Mouse (Mus musculus) layer of hippocampus, postnatal 10 days (tissue): ENCODE data around the gene Gm9817. TPM values are rescaled to one million over a fixed set of nuclear protein-coding genes. Genes with fewer than 3 reads are reported as not detected.

Experiments
- DNase-seq, 2 experiments: peaks; one replicate each; pipeline ENCODE4 v3.0.0; 2021; ENCODE audit warnings: low spot score in 2 of 2
- total RNA-seq, 2 experiments: library from RNA; stranded (reverse); gene quantifications; 2 replicates each; pipeline ENCODE4 v1.2.3; 2021

The Gm9817 gene
- total RNA-seq, 2 experiments from 2014 or later, result 0.14 TPM; not detected in 1

DNA sequence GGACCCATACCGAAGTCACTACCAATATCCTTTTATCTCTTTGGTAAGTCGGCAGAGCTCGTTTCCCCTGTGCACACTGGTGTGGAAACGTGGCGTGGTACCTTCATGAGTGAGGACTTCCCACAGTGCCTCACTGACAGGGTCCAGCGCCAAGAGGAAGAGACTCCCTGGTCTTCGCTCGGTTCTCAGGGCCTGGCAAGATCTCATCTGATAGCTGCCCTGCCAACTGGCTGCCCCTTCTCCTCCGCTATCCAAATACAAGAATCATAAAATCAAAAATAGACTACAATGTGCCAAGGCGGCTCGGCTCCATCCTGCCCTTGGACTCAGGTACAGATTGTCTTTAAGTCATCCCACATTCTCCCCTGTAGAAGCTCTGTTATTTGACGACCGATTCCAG is 11.4 kb downstream of the Gm9817 start:
- DNase-seq, result no peak

DNA sequence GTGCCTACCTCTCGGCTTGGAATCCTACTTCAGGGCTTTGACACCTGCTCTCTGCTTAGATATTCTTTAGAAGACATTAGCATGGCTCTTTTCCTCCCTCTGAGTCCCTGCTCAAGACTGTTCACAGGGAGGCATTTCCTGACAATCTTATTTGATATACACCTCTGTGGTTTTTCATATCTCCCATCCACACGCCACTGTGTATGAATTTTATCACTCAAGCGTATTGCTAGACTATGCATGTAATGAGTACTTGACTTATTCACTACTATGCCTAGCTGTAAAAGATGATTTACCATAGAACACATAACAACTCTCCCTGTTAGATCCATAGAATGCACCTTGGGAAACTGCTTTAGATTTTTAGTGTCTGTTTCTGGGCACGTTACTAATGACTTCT is 14.3 kb downstream of the Gm9817 start:
- no peak for DNase-seq

GRCm38 (mm10) chr13:45095028-45095427 is 16.5 kb downstream of the Gm9817 start:
- no peak for DNase-seq

GRCm38 (mm10) chr13:45099582-45100229 is 21.2 kb downstream of the Gm9817 start:
- peak; percentile 24 to 29 for DNase-seq

DNA sequence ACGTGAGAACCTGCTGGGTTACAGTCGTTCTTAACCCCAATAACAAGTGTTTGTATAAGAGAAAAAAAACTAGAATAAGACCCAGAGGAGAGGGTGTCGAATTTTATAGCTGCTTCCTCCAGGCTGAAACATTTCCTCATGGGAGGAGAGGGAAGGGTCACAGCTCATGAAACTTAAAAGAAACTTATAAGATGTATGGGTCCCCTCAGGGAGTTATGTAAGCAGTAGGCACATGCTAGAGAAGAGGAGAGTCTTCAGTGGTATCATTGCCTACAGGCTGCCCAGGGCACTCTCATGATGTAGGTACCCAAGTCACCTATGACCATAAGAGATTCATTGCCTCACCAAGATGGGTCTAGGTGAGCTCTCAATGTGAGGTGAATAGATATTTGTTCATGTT is 28.0 kb downstream of the Gm9817 start:
- no peak for DNase-seq

GRCm38 (mm10) chr13:45108851-45109390 is 30.4 kb downstream of the Gm9817 start:
- no peak for DNase-seq

DNA sequence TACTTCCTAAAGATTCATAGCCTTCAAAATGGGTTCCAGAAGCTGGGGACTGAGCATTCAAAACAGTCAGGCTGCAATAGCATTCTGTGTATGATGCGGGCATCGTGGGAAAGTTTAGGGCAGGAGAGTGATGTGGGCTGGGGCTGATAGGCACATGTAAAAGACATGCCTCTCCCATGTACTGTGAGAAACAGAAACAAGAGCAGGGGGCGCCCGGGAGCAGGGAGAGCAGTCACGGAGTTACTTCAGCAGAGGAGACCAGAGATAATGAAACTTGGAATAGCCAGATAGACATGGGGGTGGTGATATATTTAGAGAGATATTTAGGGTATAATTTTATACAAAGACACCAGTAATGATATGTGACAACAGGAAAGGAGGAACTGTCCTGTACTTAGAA is 39.9 kb downstream of the Gm9817 start:
- DNase-seq, result no peak

- DNase-seq, result no peak
Measured at GRCm38 (mm10) chr13:45118822-45119221, 40.3 kb downstream of the Gm9817 start.

Other genes starting within 250 kb of the Gm9817 start
- 10 to 100 TPM; 92.2 to 94.2 TPM for gene Dtnbp1, start 76.5 kb upstream of the Gm9817 start, total RNA-seq